Mouse (Mus musculus) olfactory bulb, adult 2 months (tissue): ENCODE data around the gene Prune2. TPM values are rescaled to one million over a fixed set of nuclear protein-coding genes. Genes with fewer than 3 reads are reported as not detected.

Experiments
- H3K27ac ChIP-seq: fragments of 200-500 bp; 2 replicates; pipeline ENCODE4 v1.5.1; 2012; ENCODE audit warnings: low read depth, low read length; ENCODE audit not compliant: insufficient read depth
- H3K4me1 ChIP-seq: fragments of 200-500 bp; 2 replicates; pipeline ENCODE4 v1.6.1; 2012; ENCODE audit warnings: low read length; ENCODE audit not compliant: control insufficient read depth, insufficient read depth
- H3K4me3 ChIP-seq: fragments of 200-500 bp; 2 replicates; pipeline ENCODE4 v1.5.1; 2012; ENCODE audit warnings: mild to moderate bottlenecking, low read depth, low read length, moderate library complexity; ENCODE audit not compliant: insufficient read depth
- CTCF ChIP-seq: fragments of 200-500 bp; IDR thresholded peaks from 2 replicates; pipeline ENCODE4 v1.5.1; 2012; ENCODE audit warnings: low read depth, mild to moderate bottlenecking, low read length, moderate library complexity; ENCODE audit not compliant: insufficient read depth
- POLR2A ChIP-seq: fragments of 200-500 bp; IDR thresholded peaks from 2 replicates; pipeline ENCODE4 v1.6.1; 2012; ENCODE audit warnings: mild to moderate bottlenecking, low read depth, low read length, moderate library complexity; ENCODE audit not compliant: insufficient read depth
- WGBS: fragments of 180-500 bp; shearing (Covaris S2); methylation state at CpG from one replicate; pipeline ENCODE4 v1.1.7; 2018; 5-methylcytosine and 5-hydroxymethylcytosine counted together
- polyA plus RNA-seq: library from polyadenylated mRNA; stranded (reverse); fragments of >200 nt; gene quantifications from 2 replicates; pipeline ENCODE4 v1.2.4, GENCODE M21; 2012; ENCODE audit warnings: low replicate concordance; ENCODE audit not compliant: missing spikeins, insufficient read depth, insufficient read length

Prune2 gene
- polyA plus RNA-seq, 1 experiment, result 202 TPM

DNA sequence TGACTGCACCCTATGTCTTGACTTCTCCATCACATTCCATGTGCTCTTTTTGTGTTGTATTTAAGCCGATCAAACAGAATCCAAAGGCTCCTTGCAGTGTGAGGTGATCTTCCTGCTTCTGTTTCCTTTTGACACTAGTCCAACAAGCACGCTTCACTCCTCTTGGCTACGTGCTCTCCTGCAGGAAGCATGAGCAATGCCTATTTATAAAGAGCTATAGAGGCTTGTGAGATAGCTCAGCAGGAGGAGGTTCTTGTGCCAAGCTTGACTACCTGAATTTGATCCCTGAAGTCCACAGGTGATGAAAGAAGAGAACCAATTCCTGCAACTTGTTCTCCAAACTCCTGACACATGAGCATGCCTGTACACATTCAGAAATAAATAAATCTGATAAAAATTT lies 282.6 kb downstream of the Prune2 start:
- no peak overlapping the region for H3K27ac ChIP-seq
- 73% methylated on average over 3 of the region's 3 CpGs for WGBS
- TF ChIP-seq CTCF (no peak), POLR2A (no peak)

DNA sequence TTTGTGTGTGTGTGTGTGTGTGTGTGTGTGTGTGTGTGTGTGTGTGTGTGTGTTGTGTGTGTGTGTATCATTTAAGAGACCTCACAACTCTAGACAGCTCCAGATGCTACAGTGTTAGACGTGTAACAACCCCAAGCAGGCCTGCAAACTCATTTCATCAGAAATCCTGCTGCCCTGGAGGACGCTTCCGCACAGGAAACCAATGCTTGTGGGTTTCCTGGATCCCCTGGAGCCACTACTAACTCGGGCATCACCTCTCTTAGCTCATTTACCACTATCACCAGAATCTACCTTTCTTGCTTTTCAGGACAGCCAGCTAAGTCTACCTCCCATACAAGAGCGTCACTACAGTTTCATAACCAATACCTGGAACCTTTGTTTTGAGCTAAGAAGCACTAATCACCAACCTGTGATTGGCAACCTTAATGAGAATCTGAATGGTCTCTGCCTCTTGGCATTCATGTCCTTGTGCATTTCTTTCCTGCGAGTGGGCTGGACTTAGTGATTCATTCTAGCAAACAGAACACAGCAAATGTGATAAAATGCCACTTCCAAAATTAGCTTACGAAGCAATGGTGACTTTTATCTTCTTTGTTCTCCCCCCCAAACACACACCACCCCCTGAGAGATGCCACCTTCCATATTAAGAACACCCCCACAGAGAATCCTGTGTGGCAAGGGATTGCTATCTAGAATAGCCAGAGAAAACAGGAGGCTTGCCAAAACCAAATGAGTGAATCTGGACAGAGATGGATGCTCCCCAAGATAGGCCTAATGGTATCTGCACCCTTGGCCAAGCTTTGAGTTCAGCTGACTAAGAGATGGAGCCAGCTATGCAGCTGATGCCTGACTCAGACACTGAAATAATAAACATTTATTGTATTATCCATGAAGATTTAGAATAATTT lies 284.5 kb downstream of the Prune2 start:
- TF ChIP-seq POLR2A, result no peak
- no peak for TF ChIP-seq CTCF
- Histone ChIP-seq H3K4me1 (peaks cover 7% of the 10 kb centered on the region), H3K4me3 (no peak overlapping the region), H3K27ac (peak overlapping the region; percentile 77)
- WGBS, result 68% methylated on average over 7 of the region's 7 CpGs

More for the DNA sequence above, 282.6 kb downstream of the Prune2 start:
- no peak overlapping the region for H3K4me3 ChIP-seq
- peaks cover 7% of the 10 kb centered on the region for H3K4me1 ChIP-seq

- Histone ChIP-seq H3K4me1 (peaks cover 7% of the 10 kb centered on the region), H3K27ac (no peak overlapping the region; the same call in 1 of the 2 replicates), H3K4me3 (no peak overlapping the region)
- WGBS, result 59% methylated on average over 1 of the region's 1 CpGs
- TF ChIP-seq POLR2A (no peak), CTCF (no peak)
These were observed 285.3 kb downstream of the Prune2 start for GRCm38 (mm10) chr19:17241206-17241605.

DNA sequence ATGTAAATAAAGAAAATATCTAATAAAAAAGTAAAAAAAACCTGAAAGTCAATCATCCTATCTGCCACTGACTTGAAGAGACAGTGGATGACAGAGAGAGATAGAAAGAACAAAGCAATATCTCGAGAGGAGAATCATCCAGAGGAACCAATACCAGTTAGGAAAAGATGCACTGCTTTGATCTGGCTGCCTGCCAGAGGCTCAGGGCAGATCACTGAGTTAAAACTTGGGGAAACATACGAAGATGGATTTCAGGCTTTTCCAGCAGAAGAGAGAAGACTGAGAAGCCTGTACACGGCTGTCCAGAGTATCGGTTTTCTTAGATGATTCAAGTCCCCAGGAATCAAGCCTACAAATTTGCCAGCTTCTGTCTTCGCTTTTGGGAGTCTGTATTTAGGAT lies 287.0 kb downstream of the Prune2 start:
- TF ChIP-seq CTCF, result no peak
- H3K27ac ChIP-seq, result no peak overlapping the region
- 66% methylated on average over 5 of the region's 5 CpGs for WGBS
- H3K4me1 ChIP-seq, result peaks cover 7% of the 10 kb centered on the region
- H3K4me3 ChIP-seq, result no peak overlapping the region

GRCm38 (mm10) chr19:17244544-17244943 lies 288.6 kb downstream of the Prune2 start:
- Histone ChIP-seq H3K4me3 (no peak overlapping the region), H3K27ac (no peak overlapping the region), H3K4me1 (peaks cover 7% of the 10 kb centered on the region)
- TF ChIP-seq CTCF, result no peak
- TF ChIP-seq POLR2A, result no peak
- 54% methylated on average over 7 of the region's 7 CpGs for WGBS

GRCm38 (mm10) chr19:17247352-17247925 lies 291.5 kb downstream of the Prune2 start:
- Histone ChIP-seq H3K4me3 (no peak overlapping the region), H3K4me1 (0 out of 2 replicates have a peak, but pooled peaks cover 3% of the 10 kb centered on the region), H3K27ac (no peak overlapping the region)
- 90% methylated on average over 8 of the region's 8 CpGs for WGBS
- no peak for TF ChIP-seq POLR2A
- TF ChIP-seq CTCF, result no peak

- H3K4me1 ChIP-seq, result no peaks in the 10 kb centered on the region
- WGBS, result 71% methylated on average over 9 of the region's 9 CpGs
- H3K4me3 ChIP-seq, result no peak overlapping the region
- H3K27ac ChIP-seq, result no peak overlapping the region
- TF ChIP-seq CTCF, result no peak
- TF ChIP-seq POLR2A, result no peak
These were observed 293.8 kb downstream of the Prune2 start for GRCm38 (mm10) chr19:17249691-17250090.

DNA sequence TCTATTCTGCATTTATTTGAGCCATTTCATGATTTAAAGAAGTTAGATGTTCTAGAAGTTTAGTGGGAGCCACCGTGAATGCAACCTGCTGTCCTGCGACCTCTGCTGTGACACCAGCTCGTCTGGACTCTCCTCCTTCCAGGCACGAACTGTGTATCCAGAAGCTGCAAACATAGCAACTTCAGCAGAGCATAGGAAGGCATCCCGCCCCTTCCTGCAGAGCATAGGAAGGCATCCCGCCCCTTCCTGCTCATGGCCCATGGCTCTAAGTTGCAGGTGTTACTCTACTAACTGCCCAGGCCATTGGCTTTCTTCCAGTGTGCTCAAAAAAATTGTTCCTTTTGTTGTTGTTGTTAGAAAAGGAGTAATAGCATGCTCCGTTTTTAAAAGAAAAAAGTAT lies 294.9 kb downstream of the Prune2 start:
- Histone ChIP-seq H3K4me3 (no peak overlapping the region), H3K4me1 (no peaks in the 10 kb centered on the region), H3K27ac (no peak overlapping the region)
- TF ChIP-seq CTCF (no peak), POLR2A (no peak)
- WGBS, result 88% methylated on average over 7 of the region's 7 CpGs

DNA sequence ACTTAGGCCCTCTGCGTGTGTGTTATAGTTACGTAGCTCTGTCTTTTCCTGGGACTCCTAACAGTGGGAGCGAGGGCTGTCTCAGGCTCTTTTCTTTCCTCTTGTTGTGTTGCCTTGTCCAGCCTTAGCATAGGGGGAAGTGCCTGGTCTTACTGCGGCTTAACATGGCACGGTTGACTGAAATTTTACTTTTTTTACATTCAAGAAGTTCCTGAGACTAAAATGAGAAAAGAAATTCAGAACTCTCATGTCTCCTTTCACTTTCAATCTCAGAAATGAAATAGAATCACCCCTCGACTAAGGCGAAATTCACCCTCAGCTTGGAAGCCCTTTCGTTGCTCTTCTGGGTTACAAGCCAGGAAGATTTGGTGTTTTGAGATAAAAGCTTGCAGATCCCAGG lies 295.5 kb downstream of the Prune2 start:
- no peak overlapping the region for H3K4me3 ChIP-seq
- H3K4me1 ChIP-seq, result no peaks in the 10 kb centered on the region
- no peak overlapping the region for H3K27ac ChIP-seq
- no peak for TF ChIP-seq POLR2A
- no peak for TF ChIP-seq CTCF
- WGBS, result 96% methylated on average over 8 of the region's 8 CpGs
